Mouse (Mus musculus) thymus, postnatal 25 days (tissue): ENCODE measurements around the gene Il1f5.

Experiments
- DNase-seq: peaks from one replicate; pipeline ENCODE4 v3.0.0; 2022

Il1f5 gene

DNA sequence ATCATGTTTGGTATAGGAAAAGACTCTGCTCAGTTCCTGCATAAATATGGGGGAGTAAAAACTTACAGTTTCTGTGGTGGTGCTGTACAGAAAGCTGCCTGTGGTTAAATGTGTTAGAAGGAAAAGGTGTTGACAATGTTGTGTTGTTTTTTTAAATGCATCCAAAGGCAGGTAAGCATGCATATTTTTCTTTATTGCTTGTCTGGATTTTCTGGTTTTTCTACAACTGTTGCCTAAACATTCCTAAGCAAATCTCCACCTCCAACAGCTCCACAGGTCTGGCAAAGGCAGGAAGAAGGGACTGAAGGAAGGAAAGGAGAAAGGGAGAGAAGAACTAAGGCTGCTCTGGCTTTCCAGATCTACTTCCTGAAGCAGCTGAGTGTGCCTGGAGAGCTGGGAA lies at the start of gene Il1f5:
Il1f5 (plus strand) TSS at position 301 of the 400 bp plus-strand sequence.
- no peak for DNase-seq

GRCm38 (mm10) chr2:24227191-24227590 lies 49.6 kb upstream of the Il1f5 start:
- DNase-seq, result no peak

GRCm38 (mm10) chr2:24267503-24267902 lies 9.3 kb upstream of the Il1f5 start:
- no peak for DNase-seq

DNA sequence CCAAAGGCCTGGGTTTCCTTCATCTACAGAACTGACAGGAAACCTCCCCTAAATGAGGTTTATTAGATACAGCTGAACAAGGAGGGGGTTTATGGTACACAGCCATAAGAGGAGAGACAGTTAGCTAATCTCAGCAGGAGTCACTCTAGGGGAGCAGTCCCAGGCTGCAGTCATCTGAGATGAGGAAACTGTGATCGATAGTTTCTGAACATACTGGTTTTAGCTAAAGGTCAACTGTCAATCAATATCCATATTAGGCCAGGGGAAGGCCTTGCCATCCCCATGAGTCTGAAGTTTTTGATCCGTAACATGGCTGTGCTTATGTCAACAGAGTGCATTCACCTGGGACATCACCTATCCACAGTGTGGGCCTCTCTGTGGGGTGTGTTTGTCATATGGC lies 3.1 kb upstream of the Il1f5 start:
- no peak for DNase-seq

GRCm38 (mm10) chr2:24275146-24275545 lies 1.6 kb upstream of the Il1f5 start:
- DNase-seq, result no peak

- no peak for DNase-seq
Observed at GRCm38 (mm10) chr2:24290896-24291295, 14.1 kb downstream of the Il1f5 start, which contains the start of gene Il1f10. Gene Il1f10, plus strand, starts transcription at chr2:24291196.

DNA sequence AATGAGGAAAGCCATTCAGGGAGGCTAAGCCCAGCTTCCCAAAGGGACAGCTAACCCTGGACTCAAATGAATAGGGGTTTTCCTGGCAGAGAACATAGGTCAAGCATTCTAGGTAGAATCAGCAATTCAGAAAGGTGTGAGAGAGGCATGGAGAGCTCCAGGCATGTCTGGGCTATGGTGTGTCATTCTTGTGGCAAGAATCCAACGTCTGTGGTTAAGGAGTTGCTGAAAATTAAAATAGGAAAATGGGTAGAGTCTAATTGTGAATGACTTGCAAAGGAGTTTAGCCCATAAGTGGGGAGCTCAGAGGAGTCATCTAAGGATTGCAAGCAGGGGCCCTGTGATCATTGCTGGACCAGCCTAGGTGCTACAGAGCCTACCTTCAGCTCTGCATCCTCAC lies 17.9 kb downstream of the Il1f5 start:
- DNase-seq, result no peak

DNA sequence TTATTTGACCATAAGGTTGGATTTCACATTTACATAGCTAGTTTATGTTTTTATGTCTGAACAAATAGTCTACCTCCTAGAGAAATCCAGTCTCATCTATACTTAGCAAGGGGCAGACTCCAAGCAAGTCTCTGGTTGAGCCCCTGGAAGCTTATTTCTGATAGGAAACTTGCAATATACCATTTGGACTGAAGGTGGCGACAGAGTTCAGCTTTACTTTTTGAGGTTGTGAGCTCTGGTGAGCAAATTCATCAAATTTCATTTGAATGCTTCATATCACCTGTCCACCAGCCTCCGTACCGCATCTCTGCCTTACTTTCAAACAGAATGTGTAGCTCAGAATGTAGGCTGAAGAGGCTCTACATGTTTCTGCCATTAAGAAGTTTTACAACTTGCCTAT lies 20.1 kb downstream of the Il1f5 start:
- DNase-seq, result peak; percentile 35

- no peak for DNase-seq
Observed at GRCm38 (mm10) chr2:24311302-24312001, 34.7 kb downstream of the Il1f5 start.

GRCm38 (mm10) chr2:24316919-24317318 lies 40.2 kb downstream of the Il1f5 start:
- no peak for DNase-seq

DNA sequence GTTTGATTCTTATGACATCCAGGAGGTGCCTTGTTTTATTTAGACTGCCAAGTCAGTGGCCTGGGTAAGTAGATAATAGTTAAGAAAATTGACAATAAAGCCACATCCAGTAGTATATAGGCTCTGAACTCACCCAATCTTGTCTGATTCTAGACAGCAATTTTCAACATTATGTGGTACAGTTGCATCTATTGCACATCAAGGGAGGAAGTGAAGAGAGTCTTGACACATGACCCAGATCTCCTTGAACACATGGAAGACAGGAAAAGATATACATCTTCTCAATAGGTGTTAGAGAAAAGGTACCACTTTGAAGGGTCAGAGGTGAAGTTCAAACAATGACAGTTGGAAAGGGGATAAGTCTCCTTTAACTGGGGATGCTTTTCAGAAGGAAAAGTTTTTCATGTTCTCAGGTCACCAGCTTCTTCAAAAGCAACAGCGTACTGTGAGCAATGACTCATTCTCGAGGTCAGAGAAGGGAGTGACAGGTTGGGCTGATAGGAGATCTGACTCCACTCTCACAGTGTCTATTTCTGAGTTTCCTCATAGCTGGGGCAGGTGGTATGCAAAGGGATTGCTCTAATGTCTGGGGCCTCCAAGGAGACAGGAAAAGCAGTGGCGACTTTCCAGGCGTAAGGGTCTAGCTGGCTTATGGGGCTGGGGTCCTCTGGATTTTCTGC lies 41.3 kb downstream of the Il1f5 start:
- no peak for DNase-seq
